Mouse (Mus musculus) urinary bladder, postnatal 10 days (tissue): ENCODE data around the gene Fcgr1.
"Not testable (repeated sequence)": the region's sequence is repeated elsewhere in the genome, so short reads cannot be mapped to it uniquely, and the experiment has no call there.

ENCODE experiments used
- DNase-seq: peaks from one replicate; pipeline ENCODE4 v3.0.0; 2022; ENCODE audit warnings: low spot score

The Fcgr1 gene

DNA sequence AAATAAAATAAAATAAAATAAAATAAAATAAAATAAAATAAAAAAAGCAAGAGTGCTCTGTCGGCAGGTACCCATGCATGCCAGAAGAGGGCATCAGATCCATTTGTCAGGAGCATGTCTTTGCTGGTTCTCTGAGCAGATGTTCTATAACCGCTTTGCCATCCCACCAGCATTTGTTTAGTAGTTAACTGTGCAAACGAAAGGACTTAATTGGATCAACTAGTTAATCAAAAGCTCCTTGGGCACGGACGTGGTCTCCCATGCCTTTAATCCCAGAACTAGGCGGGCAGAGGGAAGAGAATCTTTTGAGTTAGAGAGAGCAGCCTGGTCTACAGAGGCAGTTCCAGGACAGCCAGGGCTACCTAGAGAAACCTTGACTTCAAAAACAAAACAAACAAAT is 33.4 kb upstream of the Fcgr1 start:
- DNase-seq, result no peak

DNA sequence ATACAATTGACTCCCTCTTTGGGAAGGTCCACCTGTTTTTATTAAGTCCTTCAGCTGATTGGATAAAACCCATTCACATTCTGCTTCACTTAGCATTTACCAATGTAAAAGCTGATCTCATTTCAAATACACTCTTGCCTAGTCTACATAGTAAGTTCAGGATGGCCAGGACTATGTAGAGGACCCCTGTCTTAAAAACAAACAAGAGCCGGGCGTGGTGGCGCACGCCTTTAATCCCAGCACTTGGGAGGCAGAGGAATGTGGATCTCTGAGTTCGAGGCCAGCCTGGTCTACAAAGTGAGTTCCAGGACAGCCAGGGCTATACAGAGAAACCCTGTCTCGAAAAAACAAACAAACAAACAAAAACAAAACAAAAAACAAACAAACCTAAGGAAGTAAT is 30.0 kb upstream of the Fcgr1 start:
- DNase-seq, result not testable (repeated sequence)

DNA sequence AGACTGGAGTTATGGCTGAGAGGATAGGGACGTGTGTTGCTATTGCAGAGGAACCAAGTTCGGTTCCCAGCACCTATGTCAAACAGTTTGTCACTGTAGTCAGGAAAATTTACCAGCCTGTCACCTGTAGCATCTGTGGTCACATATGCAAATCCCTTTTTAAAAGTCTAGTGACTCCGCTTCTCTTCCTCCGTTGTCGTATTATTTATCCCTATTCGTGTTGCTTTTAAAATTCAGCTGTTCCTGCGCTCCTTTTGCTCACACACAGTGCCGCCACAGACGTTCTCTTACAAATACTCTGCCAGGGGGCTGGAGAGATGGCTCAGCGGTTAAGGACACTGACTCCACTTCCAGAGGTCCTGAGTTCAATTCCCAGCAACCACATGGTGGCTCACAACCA is 28.8 kb upstream of the Fcgr1 start:
- no peak for DNase-seq

DNA sequence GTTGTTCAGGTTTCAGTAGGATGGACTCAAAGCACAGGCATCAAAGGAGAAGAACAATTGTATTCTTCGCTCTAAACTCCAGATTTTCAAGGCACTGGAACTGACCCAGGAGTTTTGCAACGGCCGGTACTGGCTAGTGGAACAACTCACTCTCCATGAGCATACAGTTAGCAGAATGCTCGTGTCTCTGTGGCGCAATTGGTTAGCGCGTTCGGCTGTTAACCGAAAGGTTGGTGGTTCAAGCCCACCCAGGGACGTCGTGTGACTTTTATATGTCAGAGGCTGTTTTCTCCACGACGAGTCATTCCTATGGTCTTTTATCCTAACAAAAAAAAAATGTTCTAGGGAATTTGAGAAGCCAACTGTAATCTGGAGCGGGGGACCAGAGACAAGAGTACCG is 28.1 kb upstream of the Fcgr1 start:
- DNase-seq, result no peak

DNA sequence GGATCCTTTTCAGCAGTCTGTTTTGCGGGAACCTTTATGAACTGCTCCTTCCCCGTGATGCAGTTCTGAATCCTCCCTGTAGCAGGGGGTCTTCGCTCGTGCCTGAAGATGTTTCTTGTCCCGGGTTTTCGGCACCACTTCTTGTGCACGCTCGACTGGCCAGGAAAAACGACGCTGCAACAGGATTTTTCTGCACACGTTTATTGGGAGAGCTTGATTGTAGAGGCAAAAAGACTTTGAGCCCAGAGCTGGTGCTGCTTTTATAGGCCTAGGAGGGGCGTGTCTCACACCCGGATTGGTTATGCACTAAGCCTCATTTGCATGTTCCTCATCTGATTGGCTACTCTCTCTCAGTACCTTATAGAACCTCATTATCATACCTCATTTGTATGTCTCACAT is 26.2 kb upstream of the Fcgr1 start:
- DNase-seq, result not testable (repeated sequence)

DNA sequence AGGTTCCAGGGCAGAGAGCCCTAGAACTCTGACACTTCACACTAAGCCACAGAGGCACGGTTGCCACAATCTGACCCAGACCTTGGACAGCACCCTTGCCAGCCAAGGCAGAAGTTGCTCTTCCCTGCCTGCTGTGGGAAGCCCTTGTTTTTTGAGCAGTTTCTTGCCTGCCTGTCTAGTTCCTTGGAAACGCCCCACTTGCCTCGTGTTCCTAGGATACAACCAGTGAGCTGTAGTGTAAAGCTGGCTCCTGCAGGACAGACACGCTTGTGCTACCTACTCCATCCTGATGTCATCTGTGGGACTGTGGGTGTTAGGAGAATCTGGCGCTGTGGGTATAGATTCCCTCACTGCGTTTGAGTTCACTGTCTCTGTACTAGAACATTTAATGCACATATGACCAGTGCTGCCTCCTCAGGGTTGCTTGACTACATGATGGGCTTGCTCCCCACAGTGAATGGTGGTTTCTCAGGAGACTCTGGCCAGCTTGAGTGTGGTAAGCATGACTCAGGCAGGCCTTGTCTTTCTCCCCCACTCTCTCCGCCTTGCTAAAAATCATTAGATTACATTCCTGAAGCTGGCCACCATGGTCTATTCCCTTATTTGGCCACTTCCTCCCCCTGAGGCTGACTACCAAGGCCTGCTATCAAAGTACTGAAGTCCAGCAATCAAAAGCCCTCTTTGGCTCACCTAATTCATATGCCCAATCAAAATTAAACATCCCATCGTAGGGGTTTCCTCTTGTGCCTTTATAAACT is 18.8 kb upstream of the Fcgr1 start:
- DNase-seq, result no peak

DNA sequence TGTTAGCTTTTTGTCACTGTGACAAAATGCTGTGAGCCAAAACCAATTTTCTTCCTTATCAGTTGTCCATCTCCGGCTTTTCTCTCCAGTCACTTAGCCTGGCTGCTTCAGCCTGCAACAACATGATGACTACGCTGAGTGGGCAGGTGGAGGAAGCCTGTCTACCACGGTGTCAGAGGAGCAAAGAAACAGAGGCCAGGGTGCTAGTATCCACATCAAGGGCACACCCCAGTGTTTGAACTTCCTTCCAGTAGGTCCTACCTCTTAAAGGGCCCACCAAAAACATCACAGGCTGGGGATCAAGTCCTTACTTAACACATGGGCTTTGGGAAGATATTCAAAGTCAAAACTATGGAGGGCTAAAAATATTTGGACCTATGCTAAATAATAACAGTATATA is 15.7 kb upstream of the Fcgr1 start:
- no peak for DNase-seq

DNA sequence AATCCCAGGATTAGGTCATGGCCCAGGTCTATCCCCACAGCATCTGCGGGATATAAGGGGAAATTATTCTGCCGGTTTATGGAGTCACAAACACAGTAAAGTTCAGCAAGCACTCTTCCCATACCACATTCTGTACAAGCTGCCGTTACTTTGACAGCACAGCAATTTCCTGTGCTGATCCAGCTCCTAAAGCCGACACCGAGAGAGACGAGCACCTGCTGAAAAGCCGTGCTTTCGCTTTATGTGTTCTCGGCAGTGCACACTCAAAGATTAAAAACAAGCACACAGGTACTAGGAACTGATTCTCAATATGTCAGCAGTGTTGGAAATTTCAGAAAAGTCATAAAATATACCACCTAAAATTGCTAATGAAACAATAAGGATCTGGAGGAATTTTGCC is 12.7 kb upstream of the Fcgr1 start:
- DNase-seq, result no peak

DNA sequence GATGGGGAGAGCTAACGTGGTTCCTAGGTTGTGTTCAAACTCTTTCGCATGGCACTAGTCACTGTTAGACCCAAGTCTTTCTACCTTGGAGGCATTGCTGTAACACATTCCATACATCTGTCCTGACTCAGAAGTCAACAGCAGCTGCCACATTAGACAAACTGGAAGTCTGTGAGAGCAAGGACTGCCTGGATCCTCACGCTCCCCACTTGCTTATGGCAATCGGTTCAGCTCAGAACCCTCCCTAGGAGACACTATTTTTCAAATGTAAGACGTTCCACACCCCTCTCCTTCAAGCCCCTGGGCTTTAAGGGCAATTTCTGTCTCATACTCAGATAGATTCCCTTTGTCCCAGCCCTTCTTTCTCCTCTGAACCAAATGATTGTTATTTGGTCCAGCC is 8.3 kb upstream of the Fcgr1 start:
- DNase-seq, result no peak

DNA sequence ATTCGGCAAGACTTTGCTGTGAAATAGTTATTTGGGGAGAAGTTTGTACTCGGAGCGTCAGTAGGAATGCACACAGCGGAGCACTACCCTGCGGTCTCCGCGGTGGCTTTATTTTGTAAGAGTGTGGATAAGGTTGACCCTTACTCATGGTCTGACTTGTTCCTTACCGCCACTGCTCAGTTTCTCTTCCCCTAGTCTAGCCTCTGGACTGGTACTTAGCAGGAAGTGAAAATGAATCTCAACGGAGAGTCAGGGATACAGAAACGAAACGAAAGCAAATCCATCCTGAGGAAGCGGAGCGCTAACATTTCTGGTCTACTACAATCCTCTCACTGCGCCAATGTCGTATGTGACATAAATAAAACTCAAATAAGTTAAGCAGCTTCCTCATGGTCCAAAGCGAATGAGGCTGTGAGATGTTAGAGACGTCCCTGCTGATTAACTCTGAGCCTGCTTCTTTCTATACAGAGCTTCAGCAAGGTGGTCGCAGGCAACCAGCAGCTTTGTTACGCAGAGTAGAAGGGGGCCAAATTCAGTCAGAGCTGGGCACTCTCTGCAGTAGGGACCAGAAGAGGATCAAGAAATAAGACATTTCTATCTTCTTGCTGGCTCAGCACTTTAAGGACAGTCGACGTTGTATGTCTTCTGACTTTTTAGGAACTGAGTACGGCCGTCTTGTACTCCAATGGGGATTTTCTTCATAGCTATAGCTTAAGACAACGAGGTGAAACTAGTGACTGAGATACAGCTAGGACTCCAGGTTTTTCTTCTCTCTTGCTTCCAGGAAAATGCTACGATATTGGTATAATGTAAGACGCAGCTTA is 7.1 kb upstream of the Fcgr1 start:
- no peak for DNase-seq

DNA sequence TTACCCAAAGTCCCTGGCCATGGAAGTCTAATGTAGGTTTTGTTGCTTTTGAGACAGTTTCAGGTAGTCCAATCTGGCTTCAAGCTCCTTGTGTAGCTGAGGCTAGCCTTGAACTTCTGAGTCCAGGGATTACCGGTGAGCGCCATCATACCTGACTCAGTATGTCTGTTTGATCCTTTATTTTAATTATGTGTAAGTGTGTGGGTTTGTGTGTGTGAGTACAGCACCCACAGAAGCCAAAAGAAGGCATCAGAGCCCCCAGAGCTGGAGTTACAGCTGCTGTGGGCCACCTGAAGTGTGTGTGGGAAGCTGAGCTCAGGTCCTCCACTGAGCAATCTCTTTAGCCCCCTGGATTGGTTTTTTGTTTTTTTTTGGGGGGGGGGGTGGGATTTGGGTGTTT is 5.8 kb upstream of the Fcgr1 start:
- DNase-seq, result no peak

DNA sequence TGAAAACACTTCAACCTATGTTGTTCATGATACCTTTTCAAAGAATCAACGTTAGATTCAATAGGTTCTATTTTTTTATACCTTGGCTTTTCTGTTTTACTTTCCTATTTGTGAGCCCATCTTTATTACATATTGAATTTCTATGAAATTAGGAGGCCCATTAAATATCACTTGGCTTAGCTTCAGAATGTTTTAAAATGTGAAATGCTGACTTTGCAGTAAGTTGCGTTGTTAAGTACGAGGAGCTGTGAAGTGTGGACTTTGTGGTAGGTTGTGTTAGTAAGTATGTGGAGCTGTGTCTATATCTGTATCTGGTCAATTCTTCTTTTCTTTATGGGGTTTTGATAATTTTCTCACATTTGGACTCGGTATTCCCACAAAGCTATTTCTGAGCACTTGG is 4.6 kb upstream of the Fcgr1 start:
- no peak for DNase-seq

DNA sequence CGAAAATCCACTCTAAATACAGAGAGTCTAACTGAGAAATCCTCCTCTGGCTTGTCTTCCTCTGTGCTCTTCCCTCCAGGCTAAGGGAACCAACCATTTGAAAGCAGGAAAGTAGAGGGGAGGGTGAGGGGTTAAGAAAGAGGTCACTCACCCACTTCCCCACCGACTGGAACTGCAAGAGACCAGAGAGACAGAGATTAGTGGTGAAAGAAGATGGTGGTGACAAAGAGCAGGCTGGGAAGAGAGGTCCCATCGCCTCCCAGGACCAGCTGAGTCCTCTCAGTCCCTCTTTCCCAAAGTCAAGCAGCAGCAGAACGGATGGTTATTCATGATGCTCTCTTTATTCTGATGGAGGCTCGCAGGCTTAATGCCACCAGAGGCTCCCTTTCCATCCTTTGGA is 401 bp downstream of the Fcgr1 start:
- DNase-seq, result no peak

DNA sequence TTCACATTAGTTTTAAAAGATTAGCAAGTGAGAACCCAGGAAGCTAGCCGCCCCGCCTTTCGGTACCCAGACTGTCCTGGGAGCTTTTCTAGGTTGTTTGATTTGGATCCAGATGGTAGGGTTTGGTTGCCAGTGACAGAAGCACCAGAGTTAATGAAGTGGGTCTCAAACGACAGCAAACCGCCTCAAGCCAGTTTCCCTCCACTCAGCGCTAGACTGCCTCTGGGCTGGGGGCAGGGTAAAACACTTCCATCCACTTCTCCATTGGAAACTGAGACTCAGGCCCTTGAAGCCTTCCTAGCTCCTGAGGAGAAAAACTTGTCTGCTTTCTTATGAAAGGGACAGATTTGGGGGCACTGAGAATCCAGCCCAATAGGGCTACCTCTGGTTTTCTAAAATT is 1.1 kb downstream of the Fcgr1 start:
- no peak for DNase-seq

DNA sequence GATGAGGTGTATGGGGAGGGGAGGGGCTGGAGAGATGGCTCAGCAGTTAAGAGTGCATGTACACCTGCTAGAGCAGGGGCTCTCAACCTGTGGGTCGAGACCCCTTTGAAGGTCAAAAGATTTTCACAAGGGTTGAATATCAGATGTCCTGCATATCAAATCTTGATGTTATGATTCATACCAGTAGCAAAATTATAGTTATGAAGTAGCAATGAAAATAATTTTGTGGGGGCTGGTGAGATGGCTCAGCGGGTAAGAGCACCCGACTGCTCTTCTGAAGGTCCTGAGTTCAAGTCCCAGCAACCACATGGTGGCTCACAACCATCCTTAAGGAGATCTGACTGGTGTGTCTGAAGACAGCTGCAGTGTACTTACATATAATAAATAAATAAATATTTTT is 3.0 kb downstream of the Fcgr1 start:
- DNase-seq, result not testable (repeated sequence)

DNA sequence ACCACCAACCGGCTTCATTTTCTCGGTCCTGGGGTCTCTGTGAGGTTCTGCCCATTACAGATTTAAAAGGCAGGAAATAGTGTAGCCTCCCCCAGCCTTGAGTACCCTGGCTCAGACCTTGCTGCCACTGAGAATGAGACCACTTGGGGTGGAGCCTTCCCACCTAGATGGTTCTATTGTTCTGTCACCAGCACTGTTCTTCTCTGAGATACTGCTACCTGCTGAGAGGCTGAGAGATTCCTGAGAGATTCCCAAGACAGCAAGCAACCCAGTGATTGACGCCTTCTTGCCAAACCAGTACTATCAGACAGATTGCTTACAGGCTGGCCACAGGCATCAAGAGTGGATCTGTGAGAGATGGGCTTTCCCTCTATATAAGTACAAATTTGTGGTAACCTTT is 4.6 kb downstream of the Fcgr1 start:
- DNase-seq, result no peak

DNA sequence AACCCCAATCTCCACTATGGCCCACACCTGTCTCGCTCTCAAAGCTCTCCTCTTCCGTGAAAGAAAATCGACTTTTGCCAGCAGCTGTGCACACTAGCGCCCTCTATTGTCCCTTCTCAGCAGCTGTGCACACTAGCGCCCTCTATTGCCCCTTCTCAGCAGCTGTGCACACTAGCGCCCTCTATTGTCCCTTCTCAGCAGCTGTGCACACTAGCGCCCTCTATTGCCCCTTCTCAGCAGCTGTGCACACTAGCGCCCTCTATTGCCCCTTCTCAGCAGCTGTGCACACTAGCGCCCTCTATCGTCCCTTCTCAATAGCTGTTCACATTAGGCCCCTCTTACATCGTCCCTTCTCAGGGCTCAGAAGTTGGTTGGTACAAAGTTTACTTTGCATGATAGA is 6.4 kb downstream of the Fcgr1 start:
- not testable (repeated sequence) for DNase-seq

DNA sequence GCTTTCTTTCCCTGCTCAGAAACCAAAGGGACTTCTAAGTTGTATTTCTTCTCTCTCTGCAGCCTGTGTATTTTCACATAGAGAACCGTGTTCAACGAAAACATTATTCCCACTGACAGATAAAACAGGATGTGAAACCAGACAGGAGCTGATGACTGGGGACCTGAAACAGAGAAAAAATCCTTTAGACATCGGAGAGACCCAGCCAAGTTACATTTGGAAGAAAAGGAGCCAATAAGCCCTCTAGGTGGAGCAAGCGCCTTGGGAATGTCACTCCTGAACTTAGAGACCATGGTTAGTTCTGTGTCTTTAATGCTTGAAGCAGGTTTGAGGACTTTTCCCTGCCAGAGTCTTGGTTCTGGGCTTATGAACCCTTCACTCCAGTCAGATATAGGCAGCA is 9.3 kb downstream of the Fcgr1 start:
- no peak for DNase-seq

DNA sequence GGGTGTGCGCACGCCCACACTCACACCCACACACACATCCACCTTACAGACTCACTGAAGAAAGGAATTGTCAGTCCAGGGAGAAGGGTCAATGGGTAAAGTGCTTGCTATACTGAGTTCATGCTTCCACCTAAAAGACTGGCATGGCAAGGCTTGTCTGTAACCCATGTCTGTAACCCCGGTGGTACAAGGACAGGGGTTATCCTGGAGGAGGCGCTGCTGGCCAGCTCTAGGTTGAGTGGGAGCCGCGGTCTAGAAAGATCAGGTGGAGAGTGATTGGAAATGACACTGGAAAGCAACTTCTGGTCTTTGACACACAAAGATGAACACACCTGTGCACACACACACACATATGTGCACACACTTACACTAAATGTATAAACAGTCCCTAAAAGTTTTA is 13.1 kb downstream of the Fcgr1 start:
- DNase-seq, result no peak

DNA sequence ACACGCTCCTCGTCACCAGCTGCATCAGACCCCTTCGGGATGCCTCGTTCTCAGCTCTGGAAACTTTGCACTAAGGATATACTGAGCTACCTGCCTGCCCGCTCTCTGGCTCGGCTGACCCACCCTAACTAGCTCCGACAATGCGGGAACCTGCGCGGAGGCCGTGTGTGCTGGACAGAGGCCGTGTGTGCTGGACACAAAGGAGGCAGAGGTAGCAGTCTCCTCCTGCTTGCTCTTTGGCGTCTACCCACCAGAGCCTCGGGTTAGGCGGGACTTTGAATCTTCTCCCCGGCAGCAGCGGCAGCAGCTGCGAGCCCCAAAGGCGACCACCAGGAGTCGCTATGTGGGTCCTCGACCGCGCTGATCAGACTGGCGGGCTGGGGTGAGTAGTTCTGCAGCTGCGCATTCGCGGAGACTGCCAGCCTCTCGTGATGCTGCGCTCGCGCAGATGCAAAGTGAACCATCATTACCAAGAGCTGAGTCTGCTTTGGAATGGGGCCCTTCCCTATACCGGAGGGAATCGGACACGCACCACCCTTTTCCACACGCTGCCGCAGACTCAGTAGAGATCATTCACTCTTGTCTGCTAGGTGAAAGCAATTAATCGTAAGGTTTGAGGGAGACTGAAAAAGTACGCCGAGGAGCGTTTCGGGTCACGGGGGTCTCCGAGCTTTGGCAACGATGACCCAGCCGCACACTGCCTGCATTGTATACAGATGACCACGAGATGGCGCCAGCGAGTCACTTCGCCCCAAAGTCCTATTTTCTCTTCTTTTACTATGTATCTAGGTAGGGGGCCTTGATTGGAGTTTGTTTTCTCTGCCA is 15.8 kb downstream of the Fcgr1 start:
- DNase-seq, result peak; percentile 70

DNA sequence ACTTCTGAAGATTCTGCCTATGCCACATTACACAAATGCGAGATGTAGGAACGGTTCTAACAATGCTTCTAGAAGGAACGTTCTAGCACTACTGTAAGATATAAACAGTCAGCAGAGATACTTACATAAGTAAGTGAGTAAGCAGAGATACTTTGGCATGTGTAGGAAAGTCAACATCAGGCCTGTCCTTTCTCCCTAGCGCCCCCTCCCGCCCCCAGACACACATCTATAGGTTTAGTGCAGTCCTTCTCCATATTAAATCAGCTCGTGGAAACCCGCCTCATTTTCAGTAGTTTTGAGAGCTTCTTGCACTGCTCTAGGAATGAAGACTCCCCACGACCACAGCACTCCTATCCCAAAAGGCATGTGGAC is 16.4 kb downstream of the Fcgr1 start:
- DNase-seq, result no peak

DNA sequence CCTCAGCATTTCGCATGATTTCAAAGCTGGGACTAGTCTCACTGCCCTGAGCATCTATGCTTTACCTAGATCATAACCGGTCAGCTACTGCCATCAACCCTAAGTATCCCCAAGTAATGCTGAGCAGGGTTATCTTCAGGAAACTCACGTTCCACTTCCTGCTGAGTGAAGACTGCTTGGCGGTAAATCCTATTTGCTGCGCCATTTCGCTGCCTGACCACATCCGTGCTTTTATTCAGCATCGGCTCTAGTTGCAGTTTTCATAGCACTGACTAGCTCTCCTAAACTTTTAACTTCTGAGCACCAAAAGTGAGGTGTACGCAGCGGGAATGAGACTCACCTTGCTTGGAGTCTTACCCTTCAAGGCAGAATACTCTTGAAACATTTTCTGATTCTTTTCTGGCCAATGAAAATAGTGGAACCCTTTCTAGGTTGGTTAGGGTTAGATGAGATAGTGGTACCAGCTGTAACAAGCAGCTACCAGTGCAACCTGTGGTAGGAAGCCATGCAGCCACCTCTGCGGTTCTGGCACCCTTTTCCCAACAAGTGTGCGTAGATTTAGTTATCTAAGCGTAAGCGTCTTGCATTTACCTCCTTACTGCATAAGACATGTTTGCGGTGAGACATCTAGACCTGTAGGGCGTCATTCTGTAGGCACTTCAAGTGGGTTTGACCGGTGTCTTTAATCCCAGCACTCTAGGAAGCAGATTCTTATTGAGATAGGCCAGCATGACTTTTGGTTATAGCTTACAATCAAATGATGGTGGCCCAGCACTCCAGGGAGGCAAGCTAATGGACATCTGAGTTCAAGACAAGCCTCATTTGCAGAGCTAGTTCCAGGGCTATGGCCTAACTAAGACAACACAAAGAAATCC is 19.9 kb downstream of the Fcgr1 start:
- no peak for DNase-seq
